Mouse (Mus musculus): ENCODE results near the gene Synpr.

GRCm38 (mm10) chr14:13567996-13568395 lies 283.4 kb downstream of the Synpr start:
- no peak for TF ChIP-seq POLR2A (IDR thresholded peaks at IDR 0.05; ENCODE audit: insufficient read depth, low read length)
- no peak for TF ChIP-seq CTCF (IDR thresholded peaks at IDR 0.05; ENCODE audit: low read depth, low read length)
- no peak for TF ChIP-seq EP300 (IDR thresholded peaks at IDR 0.05; ENCODE audit: insufficient read depth, low read depth, low read length)
